Mouse (Mus musculus) MEL (cell line): ENCODE results near the gene Ntn5.
A peak's percentile ranks its signal among the peaks of the same experiment; 100 is the strongest.

Experiments
- EP300 ChIP-seq, 2 experiments: IDR thresholded peaks; 2 replicates each; pipeline ENCODE4 v1.6.1; 2011; ENCODE audit warnings: improper control_type of control experiment in 2 of 2, low read length in 2 of 2, low read depth in 1 of 2, mild to moderate bottlenecking in 1 of 2
- GATA1 ChIP-seq: IDR thresholded peaks from 2 replicates; pipeline ENCODE4 v1.6.1; 2011; ENCODE audit warnings: low read depth, low read length, improper control_type of control experiment
- HCFC1 ChIP-seq: IDR thresholded peaks from 2 replicates; pipeline ENCODE4 v1.6.1; 2012; ENCODE audit warnings: low read depth, mild to moderate bottlenecking, inconsistent platforms, low read length, improper control_type of control experiment, moderate library complexity
- JUND ChIP-seq: IDR thresholded peaks from 2 replicates; pipeline ENCODE4 v1.6.1; 2011; ENCODE audit warnings: low read depth, mild to moderate bottlenecking, improper control_type of control experiment, low read length
- POLR2AphosphoS5 ChIP-seq: IDR thresholded peaks from 2 replicates; pipeline ENCODE4 v1.6.1; 2012; ENCODE audit warnings: low read depth, borderline replicate concordance, mild to moderate bottlenecking, inconsistent platforms, low read length, moderate library complexity, mixed read lengths
- RAD21 ChIP-seq: IDR thresholded peaks from 2 replicates; pipeline ENCODE4 v1.6.1; 2011; ENCODE audit warnings: mild to moderate bottlenecking, low read depth, low read length, improper control_type of control experiment

DNA sequence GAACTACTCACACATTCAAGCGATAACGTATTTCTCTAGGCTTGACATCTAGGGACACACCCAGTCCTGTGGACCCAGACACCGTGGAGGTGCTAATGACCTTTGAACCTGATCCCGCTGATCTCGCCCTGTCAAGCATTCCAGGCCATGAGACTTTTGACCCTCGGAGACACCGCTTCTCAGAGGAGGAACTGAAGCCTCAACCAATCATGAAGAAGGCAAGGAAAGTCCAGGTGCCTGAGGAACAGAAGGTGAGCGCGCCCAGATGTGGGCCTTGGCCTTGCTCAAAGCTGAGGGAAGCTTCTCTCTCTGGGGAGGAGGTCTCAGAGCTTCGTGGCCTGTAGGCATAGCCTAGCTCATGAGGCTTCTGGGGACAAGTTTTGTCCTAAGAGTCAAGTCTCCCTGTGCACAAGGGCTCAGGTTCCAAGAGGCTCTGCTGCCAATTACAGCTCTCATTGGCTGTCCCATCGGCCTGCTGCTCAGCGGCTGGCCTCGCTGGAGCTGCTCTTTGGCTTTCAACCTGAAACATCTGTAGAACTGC, 24.5 kb downstream of the Ntn5 start:
- TF ChIP-seq RAD21 (no peak), GATA1 (no peak), HCFC1 (peak; percentile 26; the same call in 1 of the 2 replicates), POLR2AphosphoS5 (no peak), EP300 (IDR thresholded peaks at IDR 0.05; ENCODE audit: low read depth in 1 of 2, low read length in 2 of 2) (no peak), JUND (no peak)
